Mouse (Mus musculus) intestine, embryonic 14.5 days (tissue): ENCODE measurements around the gene Pfkfb2. TPM values are rescaled to one million over a fixed set of nuclear protein-coding genes. Genes with fewer than 3 reads are reported as not detected.

Source experiments
- ATAC-seq: fragments of 200-750 bp; cut with Nextera tagmentation; replicated peaks from 2 replicates; pipeline ENCODE4 v1.8.0; 2017; ENCODE audit warnings: low read depth, moderate number of reproducible peaks, moderate TSS enrichment, moderate library complexity; ENCODE audit not compliant: low FRiP score, low TSS enrichment
- DNase-seq: peaks from one replicate; pipeline ENCODE4 v3.0.0-alpha.2; 2018; ENCODE audit warnings: low spot score
- H3K27ac ChIP-seq: fragments of 300-500 bp; sonication (generic); 2 replicates; pipeline ENCODE4 v1.5.1; 2014; ENCODE audit warnings: low read depth, mild to moderate bottlenecking, control low read depth
- H3K27me3 ChIP-seq: fragments of 300-500 bp; sonication (generic); replicated peaks from 2 replicates; pipeline ENCODE4 v1.6.1; 2014; ENCODE audit warnings: low read length, control low read depth; ENCODE audit not compliant: control insufficient read depth, insufficient read depth
- H3K36me3 ChIP-seq: fragments of 300-500 bp; sonication (generic); 2 replicates; pipeline ENCODE4 v1.6.1; 2014; ENCODE audit warnings: low read length, control low read depth; ENCODE audit not compliant: control insufficient read depth, insufficient read depth
- H3K4me1 ChIP-seq: fragments of 300-500 bp; sonication (generic); replicated peaks from 2 replicates; pipeline ENCODE4 v1.6.1; 2014; ENCODE audit warnings: low read length, control low read depth, mixed read lengths; ENCODE audit not compliant: control insufficient read depth, insufficient read depth
- H3K4me2 ChIP-seq: fragments of 300-500 bp; sonication (generic); 2 replicates; pipeline ENCODE4 v1.6.1; 2014; ENCODE audit warnings: low read length
- H3K4me3 ChIP-seq: fragments of 300-500 bp; sonication (generic); 2 replicates; pipeline ENCODE4 v1.5.1; 2014; ENCODE audit warnings: low read depth, low read length, control low read depth, mixed read lengths
- H3K9ac ChIP-seq: fragments of 300-500 bp; sonication (generic); 2 replicates; pipeline ENCODE4 v1.6.1; 2014; ENCODE audit warnings: mild to moderate bottlenecking, low read length
- H3K9me3 ChIP-seq: fragments of 300-500 bp; sonication (generic); 2 replicates; pipeline ENCODE4 v1.6.1; 2016; ENCODE audit warnings: low read length, control low read depth; ENCODE audit not compliant: control insufficient read depth
- WGBS: fragments of 180-500 bp; shearing (Covaris S2); extraction: QIAGEN DNeasy Blood & Tissue Kit; methylation state at CpG from one replicate; pipeline ENCODE4 v1.1.7; 2014; 5-methylcytosine and 5-hydroxymethylcytosine counted together
- polyA plus RNA-seq: library from polyadenylated mRNA; unstranded; fragments of >200 nt; fragmentation: Nextera tagmentation; extraction: Ambion mirVana; gene quantifications from 2 replicates; pipeline ENCODE4 v1.2.1, GENCODE M21; 2014

Gene Pfkfb2
- polyA plus RNA-seq, 1 experiment from 2014 or later: 9.8 TPM

GRCm38 (mm10) chr1:130716513-130717290 is 12.4 kb downstream of the Pfkfb2 start:
- Histone ChIP-seq H3K4me2 (peak overlapping the region; percentile 72), H3K4me1 (peaks cover 3% of the 10 kb centered on the region), H3K27me3 (no peaks in the 10 kb centered on the region), H3K9ac (peak overlapping the region; percentile 93), H3K4me3 (peak overlapping the region; percentile 77), H3K9me3 (no peaks in the 10 kb centered on the region), H3K27ac (peak overlapping the region; percentile 39), H3K36me3 (peaks cover 8% of the 10 kb centered on the region; the same call in 1 of the 2 replicates)
- WGBS: under 1% methylated on average over 42 of the region's 42 CpGs
- peak; percentile 73 for DNase-seq
- ATAC-seq: peak; percentile 3; the same call in 1 of the 2 replicates

- Histone ChIP-seq H3K4me1 (peaks cover 3% of the 10 kb centered on the region), H3K27ac (peak overlapping the region; percentile 24; the same call in 1 of the 2 replicates), H3K9me3 (no peaks in the 10 kb centered on the region), H3K27me3 (no peaks in the 10 kb centered on the region), H3K36me3 (peaks cover 10% of the 10 kb centered on the region; the same call in 1 of the 2 replicates), H3K9ac (peak overlapping the region; percentile 93), H3K4me3 (peak overlapping the region; percentile 77), H3K4me2 (peak overlapping the region; percentile 72)
- DNase-seq: no peak
- peak; percentile 13; the same call in 1 of the 2 replicates for ATAC-seq
- WGBS: 2% methylated on average over 3 of the region's 3 CpGs
Observed at GRCm38 (mm10) chr1:130716218-130716512, 12.9 kb downstream of the Pfkfb2 start.

- H3K36me3 ChIP-seq: peaks cover 10% of the 10 kb centered on the region; the same call in 1 of the 2 replicates
- H3K4me1 ChIP-seq: peaks cover 3% of the 10 kb centered on the region
- H3K9me3 ChIP-seq: no peaks in the 10 kb centered on the region
- ATAC-seq: peak; percentile 96
- peak within 1 kb of the TSS; percentile 39; the same call in 1 of the 2 replicates for H3K27ac ChIP-seq
- peak; percentile 97 for DNase-seq
- peak within 1 kb of the TSS; percentile 77 for H3K4me3 ChIP-seq
- peak within 1 kb of the TSS; percentile 93 for H3K9ac ChIP-seq
- under 1% methylated on average over 36 of the region's 38 CpGs for WGBS
- no peaks in the 10 kb centered on the region for H3K27me3 ChIP-seq
- H3K4me2 ChIP-seq: peak within 1 kb of the TSS; percentile 72
Observed at GRCm38 (mm10) chr1:130715561-130716217, 13.4 kb downstream of the Pfkfb2 start, which contains the start of gene Gm29427. TSS of gene Gm29427 (minus strand) at chr1:130715799.

GRCm38 (mm10) chr1:130714046-130714445 is 15.0 kb downstream of the Pfkfb2 start:
- peak; percentile 41 for DNase-seq
- whole genome bisulfite sequencing: 82% methylated on average over 4 of the region's 4 CpGs
- peaks cover 6% of the 10 kb centered on the region; the same call in 1 of the 2 replicates for H3K36me3 ChIP-seq
- no peaks in the 10 kb centered on the region for H3K9me3 ChIP-seq
- peaks cover 3% of the 10 kb centered on the region for H3K4me1 ChIP-seq
- no peak for ATAC-seq
- H3K9ac ChIP-seq: no peak overlapping the region
- no peak overlapping the region for H3K4me2 ChIP-seq
- no peak overlapping the region for H3K27ac ChIP-seq
- H3K4me3 ChIP-seq: no peak overlapping the region
- H3K27me3 ChIP-seq: no peaks in the 10 kb centered on the region

GRCm38 (mm10) chr1:130710283-130711080 is 18.6 kb downstream of the Pfkfb2 start:
- ATAC-seq: no peak

GRCm38 (mm10) chr1:130703613-130704012 is 25.4 kb downstream of the Pfkfb2 start:
- no peak overlapping the region for H3K4me3 ChIP-seq
- WGBS: 84% methylated on average over 2 of the region's 2 CpGs
- H3K36me3 ChIP-seq: peaks cover 64% of the 10 kb centered on the region
- no peak overlapping the region for H3K4me2 ChIP-seq
- no peak overlapping the region for H3K9ac ChIP-seq
- H3K9me3 ChIP-seq: no peaks in the 10 kb centered on the region
- no peak overlapping the region for H3K27ac ChIP-seq
- ATAC-seq (no peak), DNase-seq (no peak)
- no peaks in the 10 kb centered on the region for H3K4me1 ChIP-seq
- no peaks in the 10 kb centered on the region for H3K27me3 ChIP-seq

More at GRCm38 (mm10) chr1:130710283-130711080, 18.6 kb downstream of the Pfkfb2 start:
- DNase-seq: peak; percentile 45
- Histone ChIP-seq H3K4me2 (no peak overlapping the region), H3K27ac (no peak overlapping the region), H3K27me3 (no peaks in the 10 kb centered on the region), H3K9ac (no peak overlapping the region), H3K4me1 (no peaks in the 10 kb centered on the region), H3K36me3 (peaks cover 16% of the 10 kb centered on the region; the same call in 1 of the 2 replicates), H3K9me3 (no peaks in the 10 kb centered on the region), H3K4me3 (no peak overlapping the region)
- WGBS: 90% methylated on average over 22 of the region's 22 CpGs

- H3K4me2 ChIP-seq: no peak overlapping the region
- ATAC-seq: no peak
- no peak overlapping the region for H3K4me3 ChIP-seq
- H3K27me3 ChIP-seq: no peaks in the 10 kb centered on the region
- H3K4me1 ChIP-seq: no peaks in the 10 kb centered on the region
- H3K36me3 ChIP-seq: peaks cover 72% of the 10 kb centered on the region
- DNase-seq: no peak
- H3K27ac ChIP-seq: no peak overlapping the region
- H3K9me3 ChIP-seq: no peaks in the 10 kb centered on the region
- WGBS: 92% methylated on average over 11 of the region's 11 CpGs
- no peak overlapping the region for H3K9ac ChIP-seq
Observed at GRCm38 (mm10) chr1:130701976-130702375, 27.1 kb downstream of the Pfkfb2 start.

- 90% methylated on average over 10 of the region's 10 CpGs for WGBS
Observed at GRCm38 (mm10) chr1:130699937-130700633, 29.0 kb downstream of the Pfkfb2 start.

More at GRCm38 (mm10) chr1:130699937-130700633, 29.0 kb downstream of the Pfkfb2 start:
- Histone ChIP-seq H3K27me3 (no peaks in the 10 kb centered on the region), H3K4me1 (no peaks in the 10 kb centered on the region), H3K4me3 (no peak overlapping the region), H3K9me3 (no peaks in the 10 kb centered on the region), H3K4me2 (no peak overlapping the region), H3K27ac (no peak overlapping the region), H3K9ac (no peak overlapping the region), H3K36me3 (peaks cover 68% of the 10 kb centered on the region)
- DNase-seq (no peak), ATAC-seq (no peak)
